Mouse (Mus musculus): ENCODE results near the gene Tas2r121. TPM values are rescaled to one million over a fixed set of nuclear protein-coding genes. Genes with fewer than 3 reads are reported as not detected.

Gene Tas2r121
- total RNA-seq (2012; rRNA removed) (not detected in 2 replicates), total RNA-seq (2014; rRNA removed) (not detected in 2 replicates), polyA plus RNA-seq (2012; ENCODE audit: insufficient read length, low read depth) (not detected in 2 replicates)

DNA sequence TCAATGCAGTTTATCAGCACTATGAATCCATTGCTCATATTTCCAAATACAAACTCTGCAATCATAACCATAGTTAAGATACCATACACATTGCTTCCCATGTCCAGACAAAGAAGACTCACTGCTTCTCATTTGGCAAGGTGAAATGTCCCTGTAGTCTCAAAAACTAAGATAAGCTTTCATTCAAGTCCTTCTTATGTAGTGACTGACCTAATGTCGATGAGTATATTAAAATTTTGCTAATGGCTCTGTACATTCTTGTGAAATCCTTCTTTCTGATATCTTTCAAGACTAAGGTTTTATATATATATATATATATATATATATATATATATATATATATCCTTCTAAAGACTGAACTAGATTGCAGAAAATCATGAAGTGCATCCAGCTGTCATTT, at the start of gene Tas2r121:
Gene Tas2r121 (minus strand): TSS at position 101 of the 400 bp plus-strand sequence.
- Histone ChIP-seq H3K79me2 (replicated peaks; ENCODE audit: control insufficient read depth, extremely low read depth, insufficient read depth, poor library complexity, severe bottlenecking) (no peaks in the 10 kb centered on the region), H3K27me3 (replicated peaks) (no peaks in the 10 kb centered on the region), H3K4me1 (ENCODE audit: control insufficient read depth in 1 of 2, insufficient read depth in 2 of 2) (no peaks in the 10 kb centered on the region), H3K9ac (ENCODE audit: insufficient read depth, low read depth) (no peak within 1 kb of the TSS), H3K4me3 (replicated peaks in 1 of 3; ENCODE audit: low read depth in 2 of 3, low read length in 2 of 3, poor library complexity in 1 of 3) (no peak within 1 kb of the TSS), H3K4me2 (ENCODE audit: insufficient read depth, low read depth, poor library complexity, severe bottlenecking) (no peak within 1 kb of the TSS), H3K36me3 (replicated peaks in 1 of 2; ENCODE audit: control insufficient read depth in 1 of 2, insufficient read depth in 1 of 2, low read length in 1 of 2) (no peaks in the 10 kb centered on the region), H3K27ac (ENCODE audit: insufficient read depth, low read depth) (no peak within 1 kb of the TSS), H3K9me3 (replicated peaks; ENCODE audit: low read length) (peaks cover 9% of the 10 kb centered on the region)
- TF ChIP-seq EP300 (IDR thresholded peaks at IDR 0.05; ENCODE audit: low read length) (no peak), MAX (IDR thresholded peaks at IDR 0.05; ENCODE audit: low read length) (no peak), RCOR1 (conservative IDR thresholded peaks at IDR 0.05; ENCODE audit: low read depth, low read length) (no peak), NELFE (IDR thresholded peaks at IDR 0.05; ENCODE audit: low read depth, low read length) (no peak), JUND (conservative IDR thresholded peaks at IDR 0.05; ENCODE audit: low read depth, low read length) (no peak), USF2 (conservative IDR thresholded peaks at IDR 0.05; ENCODE audit: low read depth, low read length) (no peak)
- dilution Hi-C loops (cut with MboI; ENCODE audit: extremely low pct_ligation_motif_present, extremely low pct_unique_long_range_greater_than_20kb, low sequenced_read_pairs): no loop called here
- no peak for DNase-seq (ENCODE audit: extremely low read depth)
- in situ Hi-C loops (cut with MboI; ENCODE audit: low pct_ligation_motif_present, low pct_unique_long_range_greater_than_20kb, low sequenced_read_pairs): no loop called here

DNA sequence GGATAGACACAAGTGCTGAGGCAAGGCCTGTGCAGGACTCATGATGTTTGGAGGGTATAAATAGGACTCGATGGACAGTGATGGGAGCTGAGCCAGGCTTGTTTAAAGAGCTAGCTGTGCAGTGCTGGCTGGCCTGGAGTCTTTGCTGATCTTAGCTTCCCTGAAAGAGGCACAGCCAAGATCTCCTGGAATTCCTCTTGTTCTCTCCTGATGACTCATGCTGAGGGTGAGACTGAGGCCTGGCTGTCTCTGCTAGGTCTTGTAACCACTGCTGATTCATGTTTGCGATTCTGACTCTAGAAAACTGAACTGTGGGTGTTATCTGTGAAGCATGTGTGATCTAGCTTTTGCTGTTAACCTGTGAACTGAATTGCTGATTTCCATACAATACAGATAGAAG, 49.4 kb upstream of the Tas2r121 start:
- dilution Hi-C loops (cut with MboI; ENCODE audit: extremely low pct_ligation_motif_present, extremely low pct_unique_long_range_greater_than_20kb, low sequenced_read_pairs): no loop called here
- TF ChIP-seq MAZ (IDR thresholded peaks at IDR 0.05; ENCODE audit: low read depth, low read length) (no peak), KAT2A (IDR thresholded peaks at IDR 0.05; ENCODE audit: insufficient replicate concordance, low read length) (no peak), SIN3A (IDR thresholded peaks at IDR 0.05; ENCODE audit: low read length) (no peak), ETS1 (conservative IDR thresholded peaks at IDR 0.05; ENCODE audit: low read depth, low read length) (no peak), BHLHE40 (IDR thresholded peaks at IDR 0.05; ENCODE audit: low read depth, low read length) (no peak), JUN (IDR thresholded peaks at IDR 0.05; ENCODE audit: insufficient read depth, low read depth, low read length) (no peak), GABPA (IDR thresholded peaks at IDR 0.05; ENCODE audit: insufficient replicate concordance, low read depth, low read length) (no peak), EP300 (IDR thresholded peaks at IDR 0.05; ENCODE audit: low read length) (no peak), SMC3 (IDR thresholded peaks at IDR 0.05; ENCODE audit: low read depth, low read length) (no peak), TCF12 (IDR thresholded peaks at IDR 0.05; ENCODE audit: low read depth, low read length) (no peak), CTCF (conservative IDR thresholded peaks at IDR 0.05 in 1 of 2, IDR thresholded peaks at IDR 0.05 in 1 of 2; ENCODE audit: low read depth in 2 of 2, low read length in 2 of 2) (no peak), E2F4 (IDR thresholded peaks at IDR 0.05; ENCODE audit: insufficient replicate concordance, low read depth, low read length) (no peak), MAFK (IDR thresholded peaks at IDR 0.05; ENCODE audit: insufficient replicate concordance, low read length) (no peak), UBTF (IDR thresholded peaks at IDR 0.05; ENCODE audit: low read depth, low read length) (no peak), ZNF384 (IDR thresholded peaks at IDR 0.05; ENCODE audit: low read depth, low read length) (no peak), HCFC1 (IDR thresholded peaks at IDR 0.05; ENCODE audit: low read depth, low read length) (no peak), MEF2A (IDR thresholded peaks at IDR 0.05; ENCODE audit: borderline replicate concordance, low read depth, low read length) (no peak), IRF4 (IDR thresholded peaks at IDR 0.05; ENCODE audit: low read depth, low read length) (no peak), USF1 (IDR thresholded peaks at IDR 0.05; ENCODE audit: low read depth, low read length) (no peak)
- H3K4me1 ChIP-seq (ENCODE audit: control insufficient read depth in 1 of 2, insufficient read depth in 2 of 2): no peaks in the 10 kb centered on the region
- H3K9ac ChIP-seq (ENCODE audit: insufficient read depth, low read depth): no peak overlapping the region
- DNase-seq (ENCODE audit: extremely low read depth): no peak
- no peaks in the 10 kb centered on the region for H3K27me3 ChIP-seq (replicated peaks)
- in situ Hi-C loops (cut with MboI; ENCODE audit: low pct_ligation_motif_present, low pct_unique_long_range_greater_than_20kb, low sequenced_read_pairs): no loop called here
- no peak overlapping the region for H3K4me2 ChIP-seq (ENCODE audit: insufficient read depth, low read depth, poor library complexity, severe bottlenecking)
- H3K36me3 ChIP-seq (replicated peaks in 1 of 2; ENCODE audit: control insufficient read depth in 1 of 2, insufficient read depth in 1 of 2, low read length in 1 of 2): no peaks in the 10 kb centered on the region
- no peak overlapping the region for H3K4me3 ChIP-seq (replicated peaks in 1 of 3; ENCODE audit: low read depth in 2 of 3, low read length in 2 of 3, poor library complexity in 1 of 3)
- no peaks in the 10 kb centered on the region for H3K79me2 ChIP-seq (replicated peaks; ENCODE audit: control insufficient read depth, extremely low read depth, insufficient read depth, poor library complexity, severe bottlenecking)
- no peak overlapping the region for H3K27ac ChIP-seq (ENCODE audit: insufficient read depth, low read depth)
- H3K9me3 ChIP-seq (replicated peaks; ENCODE audit: low read length): peaks cover 13% of the 10 kb centered on the region
